Mouse (Mus musculus): Measurements from ENCODE around the gene Ift74.

The Ift74 gene

DNA sequence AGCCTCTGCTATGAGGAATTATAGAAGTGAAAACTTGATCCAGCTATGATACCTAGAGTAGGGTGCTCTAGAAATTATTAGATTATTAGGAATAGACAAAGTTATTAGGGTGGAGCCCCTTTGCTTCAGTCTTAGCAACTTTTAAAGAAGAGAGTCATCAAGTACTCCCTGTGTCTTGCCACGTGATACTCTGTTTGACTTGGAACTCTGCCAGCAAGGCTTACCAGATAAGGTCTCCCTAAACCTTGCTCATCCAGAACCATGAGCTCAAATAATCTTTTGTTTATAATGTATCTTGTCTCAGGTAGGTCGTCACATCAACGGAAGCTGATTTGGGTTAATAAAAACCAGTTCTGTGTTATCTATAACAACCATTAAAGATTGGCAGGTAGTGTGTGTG, 82.1 kb downstream of the Ift74 start:
- no peak for DNase-seq

DNA sequence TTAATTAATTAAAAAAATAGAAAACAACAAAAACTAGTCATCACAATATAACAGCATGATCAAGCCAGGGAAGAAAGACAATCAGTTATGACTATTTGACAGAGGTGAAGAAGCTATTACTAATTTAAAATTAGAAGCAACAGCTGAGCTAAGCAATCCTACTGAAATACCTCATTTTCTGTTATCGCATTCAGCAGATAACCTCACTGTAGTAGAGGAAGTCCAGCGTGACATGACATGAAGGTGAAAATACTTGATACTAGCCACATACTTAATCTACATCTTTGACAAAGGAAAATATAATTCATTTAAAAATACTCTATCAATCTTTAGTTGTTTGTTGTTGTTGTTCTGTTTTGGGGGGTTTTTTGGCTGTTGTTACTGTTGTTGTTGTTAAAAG, 96.7 kb downstream of the Ift74 start:
- DNase-seq = no peak

DNA sequence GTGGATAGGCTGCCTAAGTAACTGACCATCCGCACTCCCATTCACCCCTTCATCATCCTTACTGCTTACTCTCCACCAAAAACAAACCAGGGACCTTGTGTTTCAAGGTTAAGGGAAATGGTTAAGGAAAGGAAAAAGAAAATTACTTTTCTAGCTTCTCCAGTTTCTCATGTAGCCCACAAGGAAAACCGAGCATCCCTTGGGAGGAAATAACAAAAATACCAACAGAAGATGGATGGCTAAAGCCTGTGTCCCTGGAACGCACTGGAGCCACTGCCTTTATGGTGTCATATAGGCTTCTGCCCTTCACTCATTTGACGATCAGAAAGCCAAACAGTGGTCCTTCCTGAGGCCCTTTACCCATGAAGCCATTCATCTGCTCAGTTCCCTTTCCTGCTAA, 97.1 kb downstream of the Ift74 start:
- DNase-seq = no peak

DNA sequence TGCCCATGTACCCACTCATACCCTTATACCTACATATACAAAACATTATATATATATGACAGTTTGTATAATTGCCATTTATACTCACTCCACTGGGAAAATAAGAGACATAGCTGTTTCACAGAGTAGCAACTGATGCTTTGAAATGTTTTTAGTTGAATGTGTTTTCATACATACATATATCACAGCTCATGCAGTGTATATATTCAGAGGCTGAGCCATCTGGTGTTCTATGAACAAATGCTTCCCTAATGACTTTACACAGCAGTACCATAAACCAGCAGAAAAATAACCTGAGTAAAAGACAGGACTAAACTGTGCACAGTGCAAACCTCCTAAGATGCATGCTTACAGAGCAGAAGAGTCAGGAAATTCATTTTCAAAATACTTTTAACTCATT, 99.5 kb downstream of the Ift74 start:
- DNase-seq = no peak

DNA sequence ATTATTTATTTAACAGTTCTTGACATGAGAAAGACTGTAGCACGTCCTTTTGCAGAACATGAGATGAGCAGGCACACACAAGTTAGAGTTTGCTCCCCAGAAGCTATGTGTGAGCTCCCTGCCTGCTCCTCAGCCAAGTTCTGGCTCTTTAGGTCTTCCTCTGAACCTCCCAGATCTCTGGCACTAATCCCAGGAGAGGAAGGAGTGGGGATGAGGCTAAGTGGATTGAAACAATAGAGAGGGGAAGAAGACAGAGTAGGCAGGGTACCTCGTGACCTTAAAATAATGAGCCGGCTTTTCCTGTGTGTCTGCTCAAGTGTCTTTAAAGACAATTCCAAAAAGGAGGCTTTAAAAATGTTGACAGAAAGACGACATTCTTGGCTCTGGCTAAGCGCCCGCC, 100.9 kb downstream of the Ift74 start:
- DNase-seq = no peak

DNA sequence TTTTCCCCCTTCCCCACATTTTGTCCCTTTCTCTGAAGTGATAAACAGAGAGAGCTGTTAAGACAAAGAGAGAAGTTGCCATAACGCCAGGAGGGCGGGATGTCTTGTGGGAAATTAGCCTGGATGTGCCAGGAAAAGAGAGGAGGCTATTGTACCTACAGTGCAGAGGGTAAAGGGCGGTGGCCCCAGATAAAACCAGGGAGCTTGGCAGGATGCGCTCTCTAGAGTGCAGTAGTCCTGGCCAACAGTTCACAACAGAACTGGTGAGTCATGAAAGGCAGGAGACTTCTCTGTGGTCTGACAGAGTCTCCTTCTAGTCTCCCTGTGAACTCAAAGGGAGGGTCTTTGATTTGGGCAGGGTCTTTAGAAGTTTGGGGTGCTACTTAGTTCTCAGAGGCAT, 111.5 kb downstream of the Ift74 start:
- no peak for DNase-seq

DNA sequence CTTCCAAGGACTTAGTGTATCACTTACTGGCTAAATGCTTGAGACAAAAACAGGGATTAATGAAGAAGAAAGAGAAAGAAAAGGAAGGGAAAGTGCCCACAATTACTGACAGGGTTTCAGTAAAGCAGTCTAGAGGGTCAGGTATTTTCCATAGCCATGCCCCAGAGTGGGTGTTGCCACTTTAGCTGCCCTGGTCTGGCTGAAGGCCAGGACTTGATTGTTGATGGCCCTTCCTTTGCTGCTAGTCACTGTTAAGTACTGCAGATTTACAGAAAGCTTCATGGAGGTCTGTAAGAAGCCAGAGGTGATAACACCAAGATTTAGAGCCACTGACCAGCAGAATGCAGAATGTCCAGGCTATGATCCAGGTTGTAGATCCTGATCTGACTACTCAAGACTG, 118.4 kb downstream of the Ift74 start:
- DNase-seq = no peak

DNA sequence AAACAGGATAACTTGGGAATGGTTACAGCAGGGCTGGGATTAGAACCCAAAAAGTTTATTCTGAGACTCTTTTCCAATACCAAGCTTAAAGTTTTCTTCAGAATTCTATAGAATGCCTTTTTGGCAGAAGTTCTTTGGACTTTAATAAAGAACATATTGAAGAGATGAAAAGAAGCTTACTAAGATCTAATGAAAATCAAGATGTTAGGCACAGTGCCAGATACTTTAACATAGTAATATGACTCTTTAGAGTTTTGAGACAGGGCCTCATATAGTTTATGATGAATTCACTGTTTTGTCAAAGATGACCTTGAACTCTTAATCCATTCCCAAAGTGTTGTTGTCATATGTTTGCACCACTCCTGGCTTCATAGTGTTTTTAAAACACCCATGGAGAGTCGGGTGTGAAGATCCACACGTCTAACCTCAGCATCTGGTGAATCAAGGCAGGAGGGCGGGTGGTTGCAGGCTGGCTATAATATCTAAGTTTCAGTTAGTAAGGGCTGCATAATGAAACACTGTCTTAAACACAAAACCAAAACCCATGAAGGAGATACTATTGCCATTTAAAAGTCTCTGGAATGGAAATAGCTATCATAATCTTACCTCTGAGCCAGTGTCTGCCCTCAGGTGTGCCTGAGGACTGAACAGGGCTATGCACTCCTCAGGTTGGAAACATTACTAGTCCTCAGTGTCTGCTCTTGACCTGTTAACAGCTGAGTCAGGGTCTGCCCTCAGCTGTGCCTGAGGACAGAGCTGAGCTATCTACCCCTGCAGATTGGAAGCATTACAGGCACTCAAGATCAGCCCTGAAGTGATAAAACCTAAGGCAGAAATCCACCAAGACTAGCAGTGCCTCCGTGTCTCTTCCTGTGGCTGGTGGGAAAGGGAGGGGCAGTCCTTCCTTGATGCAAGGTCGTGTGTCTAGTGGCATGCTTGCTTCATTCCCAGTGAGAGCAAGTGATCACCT, 123.3 kb downstream of the Ift74 start:
- no peak for DNase-seq

DNA sequence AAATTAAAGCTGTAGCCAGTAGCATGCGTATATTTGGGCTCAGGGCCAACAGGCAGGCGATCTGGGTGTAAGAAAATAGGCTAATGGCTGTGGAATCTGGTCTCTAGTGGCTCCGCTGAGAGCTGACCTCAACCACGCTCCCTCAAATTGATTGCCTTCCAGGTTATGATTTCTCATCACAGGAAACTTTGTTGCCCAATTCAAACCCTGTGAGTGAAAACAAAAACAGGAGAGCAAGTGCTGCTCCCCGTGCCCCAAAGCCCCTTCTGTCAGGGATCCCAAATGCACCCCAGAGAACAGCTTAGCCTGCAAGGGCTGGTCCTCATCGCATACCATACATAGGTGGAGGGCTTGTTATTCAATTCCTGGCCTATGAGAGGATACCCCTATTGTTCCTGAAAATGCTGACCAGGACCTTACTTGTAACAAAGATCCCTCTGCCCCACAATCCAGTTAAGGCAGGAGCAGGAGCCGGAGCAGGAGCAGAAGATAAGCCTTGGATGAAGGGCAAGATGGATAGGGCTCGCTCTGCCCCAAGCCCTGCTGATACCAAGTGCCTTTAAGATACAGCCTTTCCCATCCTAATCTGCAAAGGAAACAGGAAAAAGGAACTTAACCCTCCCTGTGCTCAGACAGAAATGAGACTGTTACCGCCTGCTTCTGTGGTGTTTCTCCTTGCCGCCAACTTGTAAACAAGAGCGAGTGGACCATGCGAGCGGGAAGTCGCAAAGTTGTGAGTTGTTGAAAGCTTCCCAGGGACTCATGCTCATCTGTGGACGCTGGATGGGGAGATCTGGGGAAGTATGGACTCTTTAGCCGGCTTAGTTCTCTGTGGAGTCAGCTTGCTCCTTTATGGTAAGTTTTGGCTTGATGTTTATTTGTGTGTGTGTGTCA, 124.8 kb downstream of the Ift74 start, which contains the start of gene Tek:
Tek (plus strand) TSS at position 452 of the 894 bp plus-strand sequence.
- DNase-seq = no peak

DNA sequence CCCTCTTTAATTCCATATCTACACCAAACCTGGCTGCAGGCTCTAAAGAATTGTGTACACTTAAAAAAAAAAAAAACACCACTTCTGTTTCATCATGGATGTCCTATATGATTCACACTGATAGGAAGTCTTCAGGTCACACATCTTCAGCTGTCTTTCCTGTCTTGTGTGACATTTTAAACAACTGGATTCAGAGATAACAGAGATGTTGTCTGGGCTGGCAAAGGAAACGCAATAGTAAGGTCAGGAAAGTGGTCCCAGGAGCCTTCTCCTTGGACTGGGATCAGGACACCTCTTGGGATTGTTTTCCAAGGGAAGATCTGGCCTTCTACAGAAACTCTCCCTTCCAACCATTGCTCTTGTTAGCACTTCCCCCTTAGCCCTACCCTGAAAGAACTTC, 127.5 kb downstream of the Ift74 start:
- no peak for DNase-seq
